Mouse (Mus musculus): ENCODE measurements at regions not wholly inside any gene's neighbourhood (a gene's known extent, or its start where the extent isn't known, plus 50 kb on each side); places are given as distances from the start of the nearest gene placed in this dataset.

GRCm38 (mm10) chr10:111907836-111908235 lies 64.6 kb upstream of the Krr1 start:
- Histone ChIP-seq H3K27ac (ENCODE audit: low read length) (no peak overlapping the region), H3K4me3 (ENCODE audit: low read depth, low read length) (no peak overlapping the region), H3K4me1 (ENCODE audit: control insufficient read depth, insufficient read depth, low read length) (no peaks in the 10 kb centered on the region), H3K9ac (replicated peaks; ENCODE audit: low read depth, low read length) (no peak overlapping the region), H3K36me3 (ENCODE audit: control insufficient read depth, insufficient read depth, low read length) (no peaks in the 10 kb centered on the region), H3K27me3 (ENCODE audit: control insufficient read depth, insufficient read depth, low read length) (no peaks in the 10 kb centered on the region), H3K9me3 (ENCODE audit: control insufficient read depth, low read depth, low read length) (no peaks in the 10 kb centered on the region), H3K4me2 (replicated peaks; ENCODE audit: low read depth, low read length) (no peak overlapping the region)
- 80% methylated on average over 5 of the region's 5 CpGs for WGBS
- no peak for ATAC-seq (ENCODE audit: insufficient number of reproducible peaks, insufficient read depth, low FRiP score, low read depth)

GRCm38 (mm10) chr10:111912561-111912960 lies 59.9 kb upstream of the Krr1 start:
- 94% methylated on average over 6 of the region's 6 CpGs for WGBS

GRCm38 (mm10) chr10:111913066-111913785 lies 59.2 kb upstream of the Krr1 start:
- H3K4me3 ChIP-seq (ENCODE audit: low read depth, low read length): no peak overlapping the region
- H3K9me3 ChIP-seq (ENCODE audit: control insufficient read depth, low read depth, low read length): no peaks in the 10 kb centered on the region
- H3K4me1 ChIP-seq (ENCODE audit: control insufficient read depth, insufficient read depth, low read length): no peaks in the 10 kb centered on the region
- H3K36me3 ChIP-seq (ENCODE audit: control insufficient read depth, insufficient read depth, low read length): no peaks in the 10 kb centered on the region
- WGBS: 85% methylated on average over 20 of the region's 20 CpGs
- H3K4me2 ChIP-seq (replicated peaks; ENCODE audit: low read depth, low read length): no peak overlapping the region
- no peaks in the 10 kb centered on the region for H3K27me3 ChIP-seq (ENCODE audit: control insufficient read depth, insufficient read depth, low read length)
- no peak for ATAC-seq (ENCODE audit: insufficient number of reproducible peaks, insufficient read depth, low FRiP score, low read depth)
- H3K9ac ChIP-seq (replicated peaks; ENCODE audit: low read depth, low read length): no peak overlapping the region
- no peak overlapping the region for H3K27ac ChIP-seq (ENCODE audit: low read length)

More at GRCm38 (mm10) chr10:111912561-111912960, 59.9 kb upstream of the Krr1 start:
- H3K9me3 ChIP-seq (ENCODE audit: control insufficient read depth, low read depth, low read length): no peaks in the 10 kb centered on the region
- ATAC-seq (ENCODE audit: insufficient number of reproducible peaks, insufficient read depth, low FRiP score, low read depth): no peak
- no peak overlapping the region for H3K27ac ChIP-seq (ENCODE audit: low read length)
- H3K4me1 ChIP-seq (ENCODE audit: control insufficient read depth, insufficient read depth, low read length): no peaks in the 10 kb centered on the region
- no peaks in the 10 kb centered on the region for H3K36me3 ChIP-seq (ENCODE audit: control insufficient read depth, insufficient read depth, low read length)
- no peaks in the 10 kb centered on the region for H3K27me3 ChIP-seq (ENCODE audit: control insufficient read depth, insufficient read depth, low read length)
- H3K4me2 ChIP-seq (replicated peaks; ENCODE audit: low read depth, low read length): no peak overlapping the region
- no peak overlapping the region for H3K4me3 ChIP-seq (ENCODE audit: low read depth, low read length)
- H3K9ac ChIP-seq (replicated peaks; ENCODE audit: low read depth, low read length): no peak overlapping the region

GRCm38 (mm10) chr10:111914231-111914630 lies 58.2 kb upstream of the Krr1 start:
- H3K27ac ChIP-seq (ENCODE audit: low read length): no peak overlapping the region
- H3K27me3 ChIP-seq (ENCODE audit: control insufficient read depth, insufficient read depth, low read length): no peaks in the 10 kb centered on the region
- H3K4me1 ChIP-seq (ENCODE audit: control insufficient read depth, insufficient read depth, low read length): no peaks in the 10 kb centered on the region
- H3K9ac ChIP-seq (replicated peaks; ENCODE audit: low read depth, low read length): no peak overlapping the region
- no peaks in the 10 kb centered on the region for H3K36me3 ChIP-seq (ENCODE audit: control insufficient read depth, insufficient read depth, low read length)
- no peak overlapping the region for H3K4me2 ChIP-seq (replicated peaks; ENCODE audit: low read depth, low read length)
- 91% methylated on average over 4 of the region's 4 CpGs for WGBS
- no peak for ATAC-seq (ENCODE audit: insufficient number of reproducible peaks, insufficient read depth, low FRiP score, low read depth)
- H3K4me3 ChIP-seq (ENCODE audit: low read depth, low read length): no peak overlapping the region
- no peaks in the 10 kb centered on the region for H3K9me3 ChIP-seq (ENCODE audit: control insufficient read depth, low read depth, low read length)

- no peak overlapping the region for H3K4me2 ChIP-seq (replicated peaks; ENCODE audit: low read depth, low read length)
- no peak overlapping the region for H3K9ac ChIP-seq (replicated peaks; ENCODE audit: low read depth, low read length)
- ATAC-seq (ENCODE audit: insufficient number of reproducible peaks, insufficient read depth, low FRiP score, low read depth): no peak
- no peaks in the 10 kb centered on the region for H3K36me3 ChIP-seq (ENCODE audit: control insufficient read depth, insufficient read depth, low read length)
- H3K27ac ChIP-seq (ENCODE audit: low read length): no peak overlapping the region
- H3K9me3 ChIP-seq (ENCODE audit: control insufficient read depth, low read depth, low read length): no peaks in the 10 kb centered on the region
- H3K4me3 ChIP-seq (ENCODE audit: low read depth, low read length): no peak overlapping the region
- peaks cover 11% of the 10 kb centered on the region for H3K4me1 ChIP-seq (ENCODE audit: control insufficient read depth, insufficient read depth, low read length)
- WGBS: 84% methylated on average over 3 of the region's 3 CpGs
- H3K27me3 ChIP-seq (ENCODE audit: control insufficient read depth, insufficient read depth, low read length): no peaks in the 10 kb centered on the region
Measured at GRCm38 (mm10) chr10:111918071-111918507, 54.4 kb upstream of the Krr1 start.

GRCm38 (mm10) chr10:111919475-111919874 lies 53.0 kb upstream of the Krr1 start:
- Histone ChIP-seq H3K27me3 (ENCODE audit: control insufficient read depth, insufficient read depth, low read length) (no peaks in the 10 kb centered on the region), H3K4me1 (ENCODE audit: control insufficient read depth, insufficient read depth, low read length) (peaks cover 18% of the 10 kb centered on the region), H3K4me2 (replicated peaks; ENCODE audit: low read depth, low read length) (no peak overlapping the region), H3K27ac (ENCODE audit: low read length) (no peak overlapping the region), H3K4me3 (ENCODE audit: low read depth, low read length) (no peak overlapping the region), H3K9me3 (ENCODE audit: control insufficient read depth, low read depth, low read length) (no peaks in the 10 kb centered on the region), H3K9ac (replicated peaks; ENCODE audit: low read depth, low read length) (no peak overlapping the region), H3K36me3 (ENCODE audit: control insufficient read depth, insufficient read depth, low read length) (no peaks in the 10 kb centered on the region)
- WGBS: 86% methylated on average over 2 of the region's 2 CpGs
- ATAC-seq (ENCODE audit: insufficient number of reproducible peaks, insufficient read depth, low FRiP score, low read depth): no peak

GRCm38 (mm10) chr10:111921492-111921891 lies 51.0 kb upstream of the Krr1 start:
- WGBS: 62% methylated on average over 9 of the region's 9 CpGs
- Histone ChIP-seq H3K36me3 (ENCODE audit: control insufficient read depth, insufficient read depth, low read length) (no peaks in the 10 kb centered on the region), H3K4me1 (ENCODE audit: control insufficient read depth, insufficient read depth, low read length) (peaks cover 21% of the 10 kb centered on the region), H3K27ac (ENCODE audit: low read length) (no peak overlapping the region), H3K4me2 (replicated peaks; ENCODE audit: low read depth, low read length) (no peak overlapping the region), H3K9me3 (ENCODE audit: control insufficient read depth, low read depth, low read length) (no peaks in the 10 kb centered on the region), H3K27me3 (ENCODE audit: control insufficient read depth, insufficient read depth, low read length) (no peaks in the 10 kb centered on the region), H3K4me3 (ENCODE audit: low read depth, low read length) (no peak overlapping the region), H3K9ac (replicated peaks; ENCODE audit: low read depth, low read length) (no peak overlapping the region)
- no peak; the same call in 1 of the 2 replicates for ATAC-seq (ENCODE audit: insufficient number of reproducible peaks, insufficient read depth, low FRiP score, low read depth)

Measured in stomach, embryonic 14.5 days (tissue).